Mouse (Mus musculus): Measurements from ENCODE around the gene Prdm2.

The Prdm2 gene

GRCm38 (mm10) chr4:143212341-143213174, at the start of gene Prdm2:
Prdm2 (minus strand) TSS chr4:143212995.
- peak; percentile 77 for DNase-seq

GRCm38 (mm10) chr4:143259718-143260349, 47.0 kb upstream of the Prdm2 start:
- no peak for DNase-seq

GRCm38 (mm10) chr4:143258517-143258916, 45.7 kb upstream of the Prdm2 start:
- peak; percentile 76 for DNase-seq

GRCm38 (mm10) chr4:143257971-143258370, 45.2 kb upstream of the Prdm2 start:
- no peak for DNase-seq

GRCm38 (mm10) chr4:143255541-143255940, 42.7 kb upstream of the Prdm2 start:
- DNase-seq = peak; percentile 37

GRCm38 (mm10) chr4:143253356-143253755, 40.6 kb upstream of the Prdm2 start:
- DNase-seq = no peak

- peak; percentile 21 for DNase-seq
Measured at GRCm38 (mm10) chr4:143248050-143248449, 35.3 kb upstream of the Prdm2 start.

GRCm38 (mm10) chr4:143241294-143241693, 28.5 kb upstream of the Prdm2 start:
- DNase-seq = no peak

- DNase-seq = no peak
Measured at GRCm38 (mm10) chr4:143239615-143240201, 26.9 kb upstream of the Prdm2 start.

GRCm38 (mm10) chr4:143239117-143239516, 26.3 kb upstream of the Prdm2 start:
- no peak for DNase-seq

- peak; percentile 67 for DNase-seq
Measured at GRCm38 (mm10) chr4:143238241-143239031, 25.6 kb upstream of the Prdm2 start.

GRCm38 (mm10) chr4:143231790-143232422, 19.1 kb upstream of the Prdm2 start:
- DNase-seq = no peak

- DNase-seq = no peak
Measured at GRCm38 (mm10) chr4:143231110-143231509, 18.3 kb upstream of the Prdm2 start.

- no peak for DNase-seq
Measured at GRCm38 (mm10) chr4:143227976-143228375, 15.2 kb upstream of the Prdm2 start.

GRCm38 (mm10) chr4:143225886-143226285, 13.1 kb upstream of the Prdm2 start:
- DNase-seq = no peak

GRCm38 (mm10) chr4:143219316-143219751, 6.5 kb upstream of the Prdm2 start:
- no peak for DNase-seq

- DNase-seq = no peak
Measured at GRCm38 (mm10) chr4:143218858-143219257, 6.1 kb upstream of the Prdm2 start.

GRCm38 (mm10) chr4:143217189-143217588, 4.4 kb upstream of the Prdm2 start:
- no peak for DNase-seq

- DNase-seq = no peak
Measured at GRCm38 (mm10) chr4:143214221-143214797, 1.5 kb upstream of the Prdm2 start.

GRCm38 (mm10) chr4:143213571-143213970, 776 bp upstream of the Prdm2 start:
- no peak for DNase-seq

GRCm38 (mm10) chr4:143213175-143213479, 332 bp upstream of the Prdm2 start:
- DNase-seq = no peak
